Mouse (Mus musculus) G1E (cell line): Measurements from ENCODE around the gene Ap3d1.

Experiments
- CTCF ChIP-seq: IDR thresholded peaks from 2 replicates; pipeline ENCODE4 v1.5.1; 2012; ENCODE audit warnings: low read depth, low read length, inconsistent platforms, mixed read lengths
- GATA1 ChIP-seq: IDR thresholded peaks from 2 replicates; pipeline ENCODE4 v1.6.1; 2012; ENCODE audit warnings: borderline replicate concordance, low read length, inconsistent platforms, mixed read lengths

DNA sequence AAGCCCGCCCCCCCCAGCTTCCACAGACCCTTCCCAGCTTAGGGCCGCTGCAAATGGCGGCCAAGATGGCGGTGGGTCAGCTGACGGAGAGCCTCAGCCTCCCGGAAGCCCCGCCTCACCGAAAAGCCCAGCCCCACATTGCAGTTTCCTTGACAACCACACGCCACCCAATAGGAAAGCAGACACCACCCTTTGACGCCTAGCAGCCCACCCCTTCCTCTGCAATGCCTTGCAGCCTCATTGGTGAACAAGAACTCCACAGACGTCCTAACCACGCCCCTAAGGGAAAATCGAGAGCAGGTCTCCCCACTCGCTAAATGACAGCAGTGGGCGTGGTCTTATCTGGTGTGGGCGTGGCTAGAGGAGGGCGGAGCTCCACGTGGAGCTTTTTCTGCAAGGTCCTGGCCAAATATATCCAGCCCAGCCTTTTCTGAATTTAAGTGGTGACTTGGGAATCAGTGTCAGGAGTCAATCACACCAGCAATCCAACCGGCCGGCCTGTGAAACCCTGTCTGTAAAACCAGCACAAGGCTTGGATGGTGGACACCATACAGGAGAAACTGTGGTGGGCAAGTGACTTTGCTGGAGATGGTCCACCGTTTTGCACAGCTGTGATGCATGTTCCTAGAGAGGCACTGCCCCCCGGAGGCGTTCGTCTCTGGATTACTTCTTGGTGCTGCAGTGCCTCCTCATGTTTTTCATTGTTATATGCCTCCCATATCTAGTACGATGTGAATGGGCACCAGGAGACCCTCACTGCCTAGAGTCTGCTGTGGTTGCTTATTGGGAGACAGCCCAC lies at the start of gene Ap3d1:
- TF ChIP-seq CTCF (no peak), GATA1 (no peak)
